Mouse (Mus musculus) heart, adult 2 months (tissue): ENCODE measurements at regions not wholly inside any gene's neighbourhood (a gene's known extent, or its start where the extent isn't known, plus 50 kb on each side); places are given as distances from the start of the nearest gene placed in this dataset.

Experiments
- DNase-seq, 2 experiments: peaks; one replicate each; pipeline ENCODE4 v3.0.0; 2021
- H3K27ac ChIP-seq: fragments of 200-600 bp; 2 replicates; pipeline ENCODE4 v1.8.1; 2022
- H3K27me3 ChIP-seq: fragments of 200-500 bp; 2 replicates; pipeline ENCODE4 v1.6.1; 2012; ENCODE audit warnings: mild to moderate bottlenecking, low read length, inconsistent platforms, mixed read lengths; ENCODE audit not compliant: control insufficient read depth, insufficient read depth
- H3K36me3 ChIP-seq: fragments of 200-500 bp; 2 replicates; pipeline ENCODE4 v1.6.1; 2012; ENCODE audit warnings: low read length, inconsistent platforms; ENCODE audit not compliant: control insufficient read depth, insufficient read depth
- H3K4me1 ChIP-seq: fragments of 200-500 bp; 2 replicates; pipeline ENCODE4 v1.6.1; 2011; ENCODE audit warnings: low read length; ENCODE audit not compliant: control insufficient read depth, insufficient read depth
- H3K4me3 ChIP-seq: fragments of 200-600 bp; 2 replicates; pipeline ENCODE4 v1.8.1; 2022
- H3K79me2 ChIP-seq: fragments of 200-500 bp; replicated peaks from 2 replicates; pipeline ENCODE4 v1.6.1; 2012; ENCODE audit warnings: mild to moderate bottlenecking, inconsistent platforms, low read length, moderate library complexity, mixed read lengths; ENCODE audit not compliant: control insufficient read depth, insufficient read depth
- H3K9ac ChIP-seq: fragments of 200-500 bp; 2 replicates; pipeline ENCODE4 v1.6.1; 2012; ENCODE audit warnings: low read depth, mild to moderate bottlenecking, control low read depth, inconsistent platforms, low read length, mixed read lengths
- CTCF ChIP-seq: fragments of 200-600 bp; IDR thresholded peaks from 2 replicates; pipeline ENCODE4 v1.8.1; 2022; ENCODE audit warnings: antibody characterized with exemption, mild to moderate bottlenecking, moderate library complexity
- EP300 ChIP-seq: fragments of 200-500 bp; IDR thresholded peaks from 2 replicates; pipeline ENCODE4 v1.6.1; 2011; ENCODE audit warnings: low read depth, low read length, control low read depth; ENCODE audit not compliant: insufficient read depth
- POLR2A ChIP-seq: fragments of 200-500 bp; IDR thresholded peaks from 2 replicates; pipeline ENCODE4 v1.6.1; 2011; ENCODE audit warnings: mild to moderate bottlenecking, low read depth, low read length, control low read depth; ENCODE audit not compliant: insufficient read depth
- WGBS: fragments of 180-500 bp; shearing (Covaris S2); methylation state at CpG from one replicate; pipeline ENCODE4 v1.1.7; 2018; 5-methylcytosine and 5-hydroxymethylcytosine counted together
- intact Hi-C: fragments of 180-260 bp; cut with DNase I; formaldehyde crosslinking; loops from one replicate; pipeline ENCODE4 v1.15.1; 2025

DNA sequence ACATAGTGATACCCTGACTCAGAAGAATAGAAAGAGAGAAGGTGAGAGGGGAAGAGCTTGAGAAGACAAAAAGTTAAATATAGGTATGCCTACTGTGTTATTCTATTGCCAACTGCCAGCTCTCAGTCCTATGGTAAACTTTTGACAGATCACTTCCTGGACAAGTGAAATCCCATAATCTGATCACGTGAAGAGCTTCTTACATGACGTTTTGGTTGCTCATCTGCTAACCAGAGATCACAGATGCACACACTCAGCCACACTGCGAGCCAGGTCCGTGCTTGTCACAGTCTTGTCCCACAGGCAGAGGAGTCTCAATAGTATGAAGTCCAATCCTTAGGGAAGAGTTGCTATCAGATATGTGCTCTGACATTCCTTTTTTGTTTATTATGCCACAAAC, 147.8 kb upstream of the Zfp703 start:
- no peaks in the 10 kb centered on the region for H3K27me3 ChIP-seq
- H3K36me3 ChIP-seq: no peaks in the 10 kb centered on the region
- peak overlapping the region; percentile 47; the same call in 1 of the 2 replicates for H3K27ac ChIP-seq
- no peak for DNase-seq
- no peak overlapping the region for H3K4me3 ChIP-seq
- no peaks in the 10 kb centered on the region for H3K79me2 ChIP-seq
- WGBS: 78% methylated on average over 4 of the region's 4 CpGs
- H3K9ac ChIP-seq: no peak overlapping the region
- TF ChIP-seq CTCF (no peak), POLR2A (no peak), EP300 (no peak)
- intact Hi-C loops: no loop called here
- H3K4me1 ChIP-seq: peaks cover 1% of the 10 kb centered on the region

DNA sequence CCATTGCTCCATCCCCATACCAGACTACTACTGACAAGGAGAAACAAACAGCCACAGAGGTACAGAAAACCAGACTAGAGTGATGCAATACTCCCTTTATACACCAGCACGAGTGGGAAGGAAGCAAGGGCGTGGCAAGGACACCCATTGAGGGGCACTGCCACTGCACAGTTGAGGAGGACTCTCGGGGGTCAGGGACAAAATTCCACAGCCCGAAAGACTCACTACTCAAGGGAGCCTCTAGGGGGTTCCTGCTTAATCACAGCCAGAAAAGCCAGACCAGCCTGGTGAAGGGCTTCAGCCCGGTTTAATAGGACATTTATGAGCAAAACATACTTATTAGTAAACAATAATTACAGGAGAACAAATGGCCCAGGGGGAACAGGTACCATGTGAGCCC, 146.0 kb upstream of the Zfp703 start:
- no peak for DNase-seq
- Histone ChIP-seq H3K4me3 (no peak overlapping the region), H3K79me2 (no peaks in the 10 kb centered on the region), H3K27me3 (no peaks in the 10 kb centered on the region), H3K36me3 (no peaks in the 10 kb centered on the region), H3K27ac (no peak overlapping the region), H3K9ac (no peak overlapping the region), H3K4me1 (peaks cover 1% of the 10 kb centered on the region)
- no peak for TF ChIP-seq EP300
- TF ChIP-seq CTCF: peak; percentile 24; the same call in 1 of the 2 replicates
- TF ChIP-seq POLR2A: no peak
- WGBS: 35% methylated on average over 5 of the region's 5 CpGs
- intact Hi-C loops: no loop called here

DNA sequence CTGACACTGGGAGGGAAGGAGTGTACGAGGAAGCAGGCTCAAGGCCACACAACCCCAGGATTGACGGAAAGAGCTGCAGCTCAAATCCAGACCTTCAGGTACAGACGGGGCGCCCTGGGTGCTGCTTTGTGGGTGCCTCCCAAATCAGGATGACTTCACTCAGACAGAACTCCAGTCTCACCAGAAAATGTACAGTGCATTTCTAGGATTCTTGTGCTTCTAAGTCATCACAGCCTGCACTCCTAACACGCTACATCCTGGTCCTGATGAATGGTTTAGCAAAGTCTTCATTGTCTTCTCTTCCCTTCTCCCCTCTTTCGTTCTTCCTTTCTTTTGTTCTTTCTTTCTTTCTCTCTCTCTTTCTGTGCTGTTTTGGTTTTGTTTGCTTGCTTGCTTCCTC, 145.3 kb upstream of the Zfp703 start:
- no peak overlapping the region for H3K9ac ChIP-seq
- no peak overlapping the region for H3K4me3 ChIP-seq
- DNase-seq: no peak
- WGBS: 81% methylated on average over 6 of the region's 6 CpGs
- no peaks in the 10 kb centered on the region for H3K36me3 ChIP-seq
- intact Hi-C loops: no loop called here
- H3K4me1 ChIP-seq: peaks cover 1% of the 10 kb centered on the region
- TF ChIP-seq POLR2A: no peak
- no peak for TF ChIP-seq CTCF
- TF ChIP-seq EP300: no peak
- no peaks in the 10 kb centered on the region for H3K27me3 ChIP-seq
- no peaks in the 10 kb centered on the region for H3K79me2 ChIP-seq
- H3K27ac ChIP-seq: no peak overlapping the region

DNA sequence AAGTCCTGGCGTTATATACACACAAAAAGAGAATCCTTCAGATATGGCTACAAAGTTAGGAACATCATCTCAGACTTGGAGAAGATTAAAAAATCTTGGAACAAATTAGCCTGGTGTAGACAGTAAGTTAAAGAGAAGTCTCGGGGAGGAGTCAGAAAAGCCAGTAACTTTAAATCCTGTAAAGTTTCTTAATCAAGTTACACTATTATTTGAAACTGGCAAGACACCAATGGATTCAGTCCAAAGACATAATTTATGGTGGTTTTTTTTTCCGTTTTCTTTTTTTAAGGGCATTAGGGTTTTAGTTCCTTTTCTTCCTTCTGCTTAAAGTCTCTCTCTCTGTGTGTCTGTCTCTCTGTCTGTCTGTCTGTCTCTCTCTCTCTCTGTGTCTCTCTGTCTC, 144.6 kb upstream of the Zfp703 start:
- H3K9ac ChIP-seq: no peak overlapping the region
- no peaks in the 10 kb centered on the region for H3K79me2 ChIP-seq
- H3K4me1 ChIP-seq: peaks cover 1% of the 10 kb centered on the region
- H3K36me3 ChIP-seq: no peaks in the 10 kb centered on the region
- no peak for DNase-seq
- 71% methylated on average over 3 of the region's 3 CpGs for WGBS
- intact Hi-C loops: no loop called here
- no peak overlapping the region for H3K4me3 ChIP-seq
- no peak overlapping the region for H3K27ac ChIP-seq
- no peak for TF ChIP-seq POLR2A
- TF ChIP-seq CTCF: no peak
- no peak for TF ChIP-seq EP300
- no peaks in the 10 kb centered on the region for H3K27me3 ChIP-seq

DNA sequence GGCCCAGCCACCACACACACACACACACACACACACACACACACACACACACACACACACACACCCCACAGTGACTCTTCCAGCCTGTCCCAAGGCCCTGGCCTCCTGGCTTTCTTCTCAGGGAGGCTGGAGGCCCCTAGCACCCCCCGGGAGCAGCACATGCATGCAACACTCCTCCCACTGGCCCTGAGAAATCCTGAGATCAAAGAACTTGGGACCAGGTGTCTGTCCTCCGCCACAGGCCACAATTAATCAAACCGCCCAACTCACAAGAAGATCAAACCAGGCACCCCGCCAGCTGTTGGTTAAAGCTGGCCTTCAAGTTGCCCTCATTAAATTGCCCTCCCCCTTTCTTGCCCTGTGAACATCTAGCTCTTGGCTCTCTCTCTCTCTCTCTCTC, 143.8 kb upstream of the Zfp703 start:
- H3K4me3 ChIP-seq: no peak overlapping the region
- H3K9ac ChIP-seq: no peak overlapping the region
- no peaks in the 10 kb centered on the region for H3K27me3 ChIP-seq
- intact Hi-C loops: no loop called here
- H3K27ac ChIP-seq: no peak overlapping the region
- no peaks in the 10 kb centered on the region for H3K79me2 ChIP-seq
- WGBS: 78% methylated on average over 4 of the region's 4 CpGs
- H3K4me1 ChIP-seq: peaks cover 1% of the 10 kb centered on the region
- DNase-seq: no peak
- no peak for TF ChIP-seq CTCF
- H3K36me3 ChIP-seq: no peaks in the 10 kb centered on the region

DNA sequence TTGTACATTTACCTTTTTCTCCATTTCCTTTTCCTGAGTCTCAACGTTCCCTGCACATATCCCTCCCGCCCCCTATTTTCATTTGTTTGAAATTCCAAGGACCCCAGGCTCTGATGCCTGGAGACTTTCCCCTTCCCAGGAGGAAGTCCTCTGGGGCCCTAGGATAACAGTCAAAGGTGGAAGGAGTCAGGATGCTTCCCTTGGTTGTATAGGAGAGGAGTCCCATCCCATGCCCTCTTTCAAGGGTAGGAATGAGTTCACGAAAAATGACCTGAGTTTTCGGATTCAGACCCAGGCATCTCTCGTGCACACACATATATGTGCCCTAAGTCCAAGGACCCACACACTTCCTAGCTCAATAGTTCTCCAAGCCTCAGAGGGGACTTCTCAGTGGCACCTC, 143.3 kb upstream of the Zfp703 start:
- no peak for TF ChIP-seq CTCF
- no peak for TF ChIP-seq EP300
- TF ChIP-seq POLR2A: no peak
- no peaks in the 10 kb centered on the region for H3K79me2 ChIP-seq
- DNase-seq: no peak
- H3K36me3 ChIP-seq: no peaks in the 10 kb centered on the region
- 76% methylated on average over 5 of the region's 5 CpGs for WGBS
- intact Hi-C loops: no loop called here
- H3K4me3 ChIP-seq: no peak overlapping the region
- H3K27ac ChIP-seq: no peak overlapping the region
- H3K27me3 ChIP-seq: no peaks in the 10 kb centered on the region
- H3K9ac ChIP-seq: no peak overlapping the region
- H3K4me1 ChIP-seq: peaks cover 1% of the 10 kb centered on the region

DNA sequence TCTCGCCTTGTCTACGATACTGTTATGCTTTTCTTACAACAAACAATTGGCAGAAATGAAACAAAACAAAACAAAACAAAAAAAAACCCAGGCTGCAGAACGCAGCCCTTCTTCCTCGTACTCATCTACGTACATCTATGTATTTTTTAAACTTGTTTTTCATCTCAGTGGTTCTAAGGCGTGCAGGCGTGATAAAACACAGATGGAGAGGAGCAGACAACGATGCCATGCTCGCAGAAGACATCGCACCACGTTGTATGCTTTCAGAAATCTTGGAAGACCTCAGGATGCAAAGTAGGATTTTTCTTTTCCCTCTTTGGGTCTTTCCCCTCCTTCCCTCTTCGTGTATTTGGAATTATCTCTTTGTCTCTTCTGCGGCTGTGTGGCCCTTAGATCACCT, 142.5 kb upstream of the Zfp703 start:
- intact Hi-C loops: no loop called here
- Histone ChIP-seq H3K36me3 (no peaks in the 10 kb centered on the region), H3K79me2 (no peaks in the 10 kb centered on the region), H3K9ac (no peak overlapping the region), H3K4me3 (no peak overlapping the region), H3K27me3 (no peaks in the 10 kb centered on the region), H3K4me1 (no peaks in the 10 kb centered on the region), H3K27ac (no peak overlapping the region)
- TF ChIP-seq EP300: no peak
- no peak for TF ChIP-seq CTCF
- TF ChIP-seq POLR2A: no peak
- no peak for DNase-seq
- 91% methylated on average over 13 of the region's 13 CpGs for WGBS
